Mouse (Mus musculus): ENCODE results near the gene Ablim2.
A peak's percentile ranks its signal among the peaks of the same experiment; 100 is the strongest.

Gene Ablim2

GRCm38 (mm10) chr5:35740716-35741115, 17.0 kb upstream of the Ablim2 start:
- DNase-seq: no peak

GRCm38 (mm10) chr5:35741225-35741820, 16.4 kb upstream of the Ablim2 start:
- DNase-seq: no peak

- DNase-seq: peak in 1 of 2 experiments; percentile 33
Measured at GRCm38 (mm10) chr5:35743238-35743951, 14.3 kb upstream of the Ablim2 start.

DNA sequence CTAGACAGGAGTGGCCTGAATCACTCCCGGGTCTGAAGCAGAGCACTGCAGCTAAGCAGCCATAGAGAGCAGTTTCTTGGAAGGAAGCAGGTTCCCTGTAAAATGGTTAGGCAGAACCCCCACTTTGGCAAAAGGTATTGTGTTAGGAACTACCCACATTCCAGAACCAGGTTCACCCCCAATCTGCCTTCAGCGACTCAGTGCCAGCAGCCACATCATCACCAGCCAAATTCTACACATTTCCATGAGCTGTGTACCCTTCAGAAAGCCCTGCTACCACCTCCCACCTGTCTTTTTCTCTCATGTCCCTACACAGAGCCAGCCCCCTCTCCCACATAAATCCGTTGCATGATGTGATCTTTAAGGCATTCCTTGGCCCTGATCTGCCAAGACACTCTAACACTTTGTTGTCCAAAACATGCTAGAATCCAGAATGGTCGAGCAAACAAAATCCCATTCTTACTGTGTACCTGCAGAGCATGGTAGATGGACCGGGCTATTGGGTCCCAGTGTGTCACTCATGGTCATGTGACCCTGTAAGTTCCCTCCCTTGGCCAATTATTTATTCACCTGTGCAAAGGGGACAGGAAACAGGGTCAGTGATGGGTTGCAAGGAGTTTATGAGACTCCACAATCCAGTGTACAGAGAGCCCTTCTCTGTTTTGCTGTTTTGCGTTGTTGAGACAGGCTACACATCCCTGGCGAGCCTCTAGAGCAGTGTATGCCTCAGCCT, 13.5 kb upstream of the Ablim2 start:
- DNase-seq: no peak

- no peak for DNase-seq
Measured at GRCm38 (mm10) chr5:35745406-35745805, 12.3 kb upstream of the Ablim2 start.

DNA sequence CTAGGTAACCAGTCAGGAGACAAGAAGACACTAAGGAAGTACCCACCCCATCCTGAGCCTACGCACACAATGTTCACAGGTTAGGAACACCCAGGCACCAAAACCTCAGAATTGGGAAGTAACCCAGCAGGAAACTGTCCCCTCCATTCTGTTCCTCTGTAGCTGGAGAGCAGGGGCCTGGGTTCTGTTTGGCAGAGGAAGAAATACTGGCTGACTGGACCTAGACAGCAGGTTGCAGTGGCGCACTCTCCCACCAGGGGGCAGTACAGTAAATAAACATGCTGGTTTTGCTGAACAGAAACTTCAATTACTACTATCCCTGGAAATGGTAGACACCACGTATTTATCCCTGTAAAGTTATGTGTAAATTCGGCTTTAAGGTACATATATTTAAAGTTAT, 10.8 kb upstream of the Ablim2 start:
- peak; percentile 76 to 82 for DNase-seq

DNA sequence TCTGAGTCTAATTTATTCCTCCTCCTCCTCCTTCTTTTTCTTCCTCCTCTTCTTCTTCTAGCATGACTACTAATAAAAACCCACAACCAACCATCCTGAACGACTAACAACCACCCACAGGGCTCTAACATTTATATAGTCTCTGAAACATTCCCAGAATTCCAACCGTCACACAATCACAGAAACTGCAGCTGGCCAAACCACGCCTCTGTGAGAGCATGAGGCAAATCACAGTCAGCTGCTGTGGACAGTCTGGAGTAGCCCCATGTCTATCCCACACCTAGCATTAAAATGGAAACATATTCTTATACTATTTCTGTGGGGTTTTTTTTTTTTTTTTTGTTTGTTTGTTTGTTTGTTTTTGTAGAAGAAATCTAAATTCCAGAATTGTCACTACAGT, 8.3 kb upstream of the Ablim2 start:
- no peak for DNase-seq

GRCm38 (mm10) chr5:35750026-35750425, 7.7 kb upstream of the Ablim2 start:
- DNase-seq: no peak

GRCm38 (mm10) chr5:35751016-35751415, 6.7 kb upstream of the Ablim2 start:
- no peak for DNase-seq

DNA sequence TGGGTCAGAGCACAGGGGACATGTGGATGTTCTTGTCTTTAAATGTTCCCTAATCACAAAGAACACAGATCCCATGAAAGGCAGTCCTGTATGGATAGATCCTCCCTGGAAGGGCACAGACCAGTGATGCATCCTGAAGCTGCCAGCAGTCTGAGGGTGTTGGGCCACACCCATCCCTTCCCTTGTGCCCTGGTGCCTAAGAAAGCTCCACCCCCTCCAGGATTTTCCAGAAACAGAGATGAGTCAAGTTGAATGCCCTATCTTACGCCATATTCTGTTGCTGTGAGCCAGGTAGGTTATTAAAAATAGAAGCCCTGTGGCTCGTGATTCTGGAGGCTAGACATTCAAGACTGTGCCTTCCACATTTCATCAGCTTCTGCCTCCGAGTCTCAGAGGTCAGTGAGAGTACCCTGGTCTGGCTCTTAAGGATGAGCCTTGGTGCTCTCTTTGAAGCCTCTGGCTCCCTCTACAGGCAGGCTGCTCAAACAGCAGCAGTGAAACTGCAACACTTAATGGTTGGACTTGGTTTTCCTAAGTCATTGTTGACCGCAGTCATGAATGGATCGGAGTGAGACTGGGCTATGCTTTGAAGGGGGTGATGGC, 2.4 kb upstream of the Ablim2 start:
- DNase-seq: peak; percentile 77 to 79

DNA sequence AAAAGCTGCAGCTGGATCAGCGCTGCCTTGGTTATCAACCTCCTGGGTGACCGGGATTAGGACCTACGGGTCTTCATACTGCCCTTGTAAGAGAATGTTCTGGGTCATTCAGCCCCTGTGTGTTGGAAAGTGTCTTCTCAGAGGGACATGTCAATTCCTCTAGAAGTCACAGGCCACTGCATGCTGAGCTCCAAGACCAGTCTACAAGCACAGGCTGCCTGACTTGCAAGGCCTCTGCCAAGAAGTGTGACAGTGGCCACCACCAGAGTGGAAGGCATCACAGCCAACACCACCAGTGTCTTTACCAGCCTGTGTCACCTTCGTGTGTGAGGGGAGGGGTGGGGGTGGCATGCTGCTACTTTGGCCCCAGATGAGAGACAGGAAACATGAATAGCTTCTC, 1.7 kb upstream of the Ablim2 start:
- no peak for DNase-seq

- DNase-seq: peak; percentile 83 to 89
Measured at GRCm38 (mm10) chr5:35756997-35757638, 562 bp upstream of the Ablim2 start.

DNA sequence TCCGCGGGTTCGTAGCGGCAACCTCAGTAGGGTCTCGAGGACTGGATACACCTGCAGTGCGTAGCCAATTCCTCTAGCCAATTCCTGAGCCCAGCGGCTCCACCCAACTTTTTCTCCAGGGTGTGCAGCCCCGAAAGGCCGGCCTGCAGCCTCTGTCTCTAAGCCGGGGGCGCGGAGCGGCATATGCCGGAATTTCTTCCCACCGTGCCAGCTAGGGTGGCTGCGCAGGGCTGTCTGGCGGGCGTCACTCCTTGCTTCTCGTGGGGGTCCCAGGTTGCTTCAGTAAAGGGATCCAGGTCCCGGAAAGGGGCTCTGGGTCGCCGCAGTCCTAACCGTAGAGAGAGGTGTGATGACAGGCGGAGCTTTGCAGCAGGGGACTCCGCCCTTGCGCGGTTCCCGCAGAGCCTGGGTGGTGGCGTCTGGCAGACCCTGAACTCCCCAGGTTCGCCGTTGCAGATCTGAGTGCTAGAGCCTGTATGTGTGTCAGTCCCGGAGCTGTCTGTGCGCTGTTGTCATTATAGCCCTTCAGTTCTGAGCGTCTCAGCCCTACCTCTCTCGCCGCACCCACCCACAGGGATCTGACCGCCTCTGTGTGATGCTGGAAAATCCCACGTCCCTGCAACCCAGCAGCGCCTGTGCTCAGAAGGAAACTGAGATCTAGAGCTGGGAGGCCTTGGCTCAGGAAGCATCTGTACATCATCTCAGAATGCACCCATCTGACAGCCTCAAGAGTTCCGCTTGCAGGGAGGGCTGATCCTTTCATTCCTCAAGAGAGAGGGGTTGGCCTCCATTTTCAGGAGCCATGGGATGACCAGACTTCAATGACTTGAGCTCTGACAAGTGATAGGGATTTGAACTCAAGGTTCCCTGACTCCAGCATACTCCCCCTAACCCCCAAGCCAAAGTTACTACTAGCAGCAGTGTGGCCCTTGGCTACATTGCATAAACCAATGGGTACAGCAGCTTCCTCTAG, 687 bp downstream of the Ablim2 start:
- DNase-seq: peak; percentile 61 to 67

DNA sequence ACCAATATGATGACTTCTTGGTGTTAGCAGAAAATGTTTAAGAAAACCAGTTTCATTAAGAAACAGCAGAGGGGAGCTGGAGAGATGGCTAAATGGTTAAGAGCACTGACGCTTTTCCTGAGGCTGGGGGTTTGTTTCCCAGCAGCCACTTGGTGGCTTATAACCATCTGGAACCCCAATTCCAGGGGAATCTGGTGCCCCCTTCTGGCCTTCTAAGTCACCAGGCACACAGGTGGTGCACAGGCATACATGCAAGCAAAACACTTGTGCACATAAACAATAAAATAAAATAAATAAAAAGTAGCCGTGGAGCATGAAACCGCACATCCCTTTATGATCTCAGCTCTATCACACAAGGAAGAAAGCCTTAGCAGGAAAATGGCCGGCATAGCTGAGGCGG, 3.6 kb downstream of the Ablim2 start:
- DNase-seq: no peak

DNA sequence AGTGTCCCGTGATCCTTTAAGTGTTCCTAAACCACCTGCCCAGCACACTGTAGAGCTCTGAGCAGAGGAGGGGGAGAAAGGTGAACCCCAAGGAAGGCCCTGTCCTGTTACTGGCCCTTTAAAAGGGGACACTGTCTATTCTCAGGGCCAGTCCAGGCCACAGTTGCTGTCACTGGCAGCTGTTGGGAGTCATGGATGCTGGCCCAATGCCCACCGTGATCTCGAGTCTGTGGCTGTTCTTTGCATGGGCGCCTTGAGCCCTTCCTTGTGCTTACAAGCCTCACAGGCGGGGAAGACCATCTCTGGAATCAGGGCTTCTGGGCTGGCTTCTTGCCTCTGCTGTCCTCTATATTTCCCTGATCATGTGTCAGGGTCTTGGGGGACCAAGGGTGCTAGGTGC, 4.7 kb downstream of the Ablim2 start:
- peak; percentile 28 to 38 for DNase-seq

- no peak for DNase-seq
Measured at GRCm38 (mm10) chr5:35762850-35763249, 5.2 kb downstream of the Ablim2 start.

DNA sequence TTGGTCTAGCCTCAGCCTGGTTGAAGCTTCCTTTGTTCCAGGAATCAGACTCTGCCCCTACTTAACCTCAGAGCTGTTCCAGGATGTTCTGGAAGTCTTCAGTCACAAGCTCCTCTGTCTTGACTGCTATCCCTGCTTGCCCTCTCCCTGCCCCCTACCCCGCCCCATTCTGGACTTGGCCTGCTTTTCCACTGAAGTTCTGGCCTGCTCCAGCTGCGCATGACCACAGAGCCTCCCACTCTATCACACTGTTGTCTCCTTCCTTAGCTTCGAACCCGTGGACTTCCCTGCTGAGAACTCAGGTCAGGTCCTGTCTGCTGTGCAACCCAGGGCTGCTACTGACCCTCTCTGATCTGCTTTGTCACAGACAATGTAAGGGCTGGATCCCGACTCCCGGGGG, 8.2 kb downstream of the Ablim2 start:
- DNase-seq: no peak

DNA sequence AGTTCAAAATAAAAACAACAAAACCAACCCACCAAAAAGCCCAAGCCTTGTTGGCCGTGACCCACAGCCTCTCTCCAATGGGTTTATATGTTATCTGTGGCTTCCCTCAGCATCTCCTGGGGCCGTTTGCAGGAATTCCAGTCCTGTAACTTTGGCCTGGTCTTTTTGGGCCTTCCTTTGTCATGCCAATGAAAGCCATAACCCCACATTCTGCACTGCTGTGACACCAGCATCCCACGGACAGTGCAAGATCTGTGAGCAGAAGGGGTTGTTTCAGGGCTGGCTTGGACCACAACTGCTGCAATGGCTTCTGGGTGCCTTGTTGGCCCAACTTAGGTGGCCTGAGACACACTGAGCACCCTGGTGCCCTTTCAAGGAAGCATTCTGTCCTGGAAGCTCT, 10.8 kb downstream of the Ablim2 start:
- no peak for DNase-seq

- no peak for DNase-seq
Measured at GRCm38 (mm10) chr5:35768997-35769396, 11.3 kb downstream of the Ablim2 start.

- no peak for DNase-seq
Measured at GRCm38 (mm10) chr5:35770246-35770645, 12.6 kb downstream of the Ablim2 start.

GRCm38 (mm10) chr5:35770891-35771663, 13.4 kb downstream of the Ablim2 start:
- DNase-seq: peak in 1 of 2 experiments; percentile 36
